8 mouse cellular contexts compared by ENCODE assay signal in genomic region chr4:123717574-123718433, GRCm38 (mm10). TPM values are rescaled to one million over a fixed set of nuclear protein-coding genes. Genes with fewer than 3 reads are reported as not detected.
DNase-seq lines count a peak whose midpoint lies in the region; ATAC-seq lines count a peak whose summit lies in the region.

TSS of gene Ndufs5 (minus strand) at chr4:123718202.

- H3K4me3 ChIP-seq in hindbrain, embryonic 15.5 days: peak within 1 kb of the TSS; percentile 95

- peak within 1 kb of the TSS; percentile 66 for H3K4me2 ChIP-seq in hindbrain, embryonic 15.5 days

- no peaks in the 10 kb centered on the region for H3K27me3 ChIP-seq in hindbrain, embryonic 15.5 days

- ATAC-seq in hindbrain, embryonic 15.5 days (ENCODE audit: low FRiP score, low read depth): peak; percentile 96

- H3K36me3 ChIP-seq in hindbrain, embryonic 15.5 days: peaks cover 19% of the 10 kb centered on the region

- peak within 1 kb of the TSS; percentile 83 for H3K27ac ChIP-seq in hindbrain, embryonic 15.5 days (replicated peaks)

- H3K9ac ChIP-seq in hindbrain, embryonic 15.5 days: peak within 1 kb of the TSS; percentile 94

- no peaks in the 10 kb centered on the region for H3K9me3 ChIP-seq in hindbrain, embryonic 15.5 days

- H3K4me1 ChIP-seq in hindbrain, embryonic 15.5 days (replicated peaks): peaks cover 14% of the 10 kb centered on the region

- WGBS in hindbrain, embryonic 15.5 days: 1% methylated on average over 40 of the region's 40 CpGs

- DNase-seq in T-cell, adult 2 months (ENCODE audit: low spot score): peak; percentile 93
- DNase-seq in cerebellum, postnatal 36 days: peak; percentile 98
- peak; percentile 95 to 97 for DNase-seq in frontal cortex, postnatal 36 days (ENCODE audit: low spot score in 2 of 2)
- peak; percentile 91 for DNase-seq in left cerebral cortex, adult 11 months (ENCODE audit: low spot score)
- peak; percentile 98 for DNase-seq in lung, postnatal 4 days
- peak; percentile 93 for DNase-seq in retina, postnatal 7 days (ENCODE audit: low read depth, low spot score)
- peak; percentile 78 for DNase-seq in urinary bladder, adult 2 months (ENCODE audit: low spot score)

RNA-seq across cellular contexts. Expression of gene Ndufs5, which starts in this region (rescaled TPM):
- polyA plus RNA-seq in hindbrain, embryonic 15.5 days (2015; fragmentation: Nextera tagmentation; extraction: Ambion mirVana): 457 and 489 TPM in 2 replicates
- 312 and 316 TPM in 2 replicates for polyA plus RNA-seq in urinary bladder, adult 2 months (2012; rRNA removed)

Comparison
In these comparisons a context has a peak if more than half of its experiments do, and no peak if none do; other contexts are left out.
1. Peak in every context shown above with its lines: DNase-seq, ATAC-seq, H3K4me3 ChIP-seq and H3K27ac ChIP-seq.